Mouse (Mus musculus): ENCODE data around the gene Stard13.

The Stard13 gene

GRCm38 (mm10) chr5:151105054-151105971, 128.3 kb downstream of the Stard13 start:
- no peak for DNase-seq (ENCODE audit: low spot score)

GRCm38 (mm10) chr5:151104354-151105053, 129.1 kb downstream of the Stard13 start:
- no peak for DNase-seq (ENCODE audit: low spot score)

DNA sequence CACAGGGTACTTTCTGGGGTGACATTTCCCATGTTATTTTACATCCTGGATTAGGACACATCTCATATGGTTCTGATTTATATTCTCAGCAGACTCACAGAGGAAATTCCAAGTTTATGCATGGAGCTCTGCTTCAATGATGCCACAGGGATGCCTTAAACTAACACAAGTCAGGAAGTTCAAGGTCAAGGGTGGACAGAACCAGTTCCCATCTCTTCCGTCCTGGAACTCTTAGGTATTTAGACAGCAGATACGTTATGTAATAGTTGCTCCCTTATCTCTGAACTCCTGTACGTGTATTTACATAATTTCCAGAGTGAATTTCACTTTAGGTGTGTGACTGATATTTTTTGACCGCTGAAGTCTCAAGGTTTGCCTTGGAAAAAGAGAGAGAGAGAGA, 130.4 kb downstream of the Stard13 start:
- no peak for DNase-seq (ENCODE audit: low spot score)

- DNase-seq (ENCODE audit: low spot score): no peak
These were observed 131.4 kb downstream of the Stard13 start for GRCm38 (mm10) chr5:151102262-151102661.

DNA sequence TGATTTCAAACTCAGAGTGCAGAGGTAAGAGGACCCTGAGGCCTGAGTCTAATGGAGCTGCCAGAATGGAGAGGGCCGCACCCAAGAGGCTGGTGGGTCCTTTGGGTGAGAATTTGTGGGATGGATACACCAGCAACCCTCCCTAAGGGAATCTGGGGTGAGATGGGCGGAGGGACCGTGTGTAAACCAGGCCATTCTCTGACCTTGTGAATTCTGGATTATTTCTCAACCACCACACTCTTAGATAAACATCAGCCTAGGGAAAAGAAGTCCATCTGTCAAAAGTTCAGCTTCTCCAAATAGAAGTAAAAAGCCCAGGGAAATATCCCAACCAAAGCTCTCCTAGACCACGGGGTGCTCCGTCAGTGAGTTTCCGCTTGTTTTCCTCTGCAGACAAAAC, 137.6 kb downstream of the Stard13 start:
- no peak for DNase-seq (ENCODE audit: low spot score)

- no peak for DNase-seq (ENCODE audit: low spot score)
These were observed 140.6 kb downstream of the Stard13 start for GRCm38 (mm10) chr5:151092886-151093665.

DNA sequence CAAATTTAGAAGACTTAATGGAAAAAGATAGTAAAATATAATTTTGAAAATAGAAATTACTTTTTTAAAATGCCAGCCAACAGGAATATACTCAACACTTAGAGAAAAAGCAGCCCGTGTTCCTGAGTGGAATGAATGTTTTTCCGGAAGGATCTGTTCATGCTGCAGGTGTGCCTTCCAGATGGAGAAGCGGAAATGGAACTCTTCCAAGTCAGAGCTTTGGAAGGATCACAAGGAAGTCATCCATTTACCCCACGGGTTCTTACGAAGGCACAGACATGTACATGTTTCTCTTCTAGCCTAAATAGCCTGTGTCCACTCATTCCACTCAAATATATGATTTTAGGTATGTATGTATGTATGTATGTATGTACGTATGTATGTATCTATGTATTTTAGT, 142.6 kb downstream of the Stard13 start:
- DNase-seq (ENCODE audit: low spot score): no peak

GRCm38 (mm10) chr5:151089201-151089600, 144.4 kb downstream of the Stard13 start:
- no peak for DNase-seq (ENCODE audit: low spot score)

DNA sequence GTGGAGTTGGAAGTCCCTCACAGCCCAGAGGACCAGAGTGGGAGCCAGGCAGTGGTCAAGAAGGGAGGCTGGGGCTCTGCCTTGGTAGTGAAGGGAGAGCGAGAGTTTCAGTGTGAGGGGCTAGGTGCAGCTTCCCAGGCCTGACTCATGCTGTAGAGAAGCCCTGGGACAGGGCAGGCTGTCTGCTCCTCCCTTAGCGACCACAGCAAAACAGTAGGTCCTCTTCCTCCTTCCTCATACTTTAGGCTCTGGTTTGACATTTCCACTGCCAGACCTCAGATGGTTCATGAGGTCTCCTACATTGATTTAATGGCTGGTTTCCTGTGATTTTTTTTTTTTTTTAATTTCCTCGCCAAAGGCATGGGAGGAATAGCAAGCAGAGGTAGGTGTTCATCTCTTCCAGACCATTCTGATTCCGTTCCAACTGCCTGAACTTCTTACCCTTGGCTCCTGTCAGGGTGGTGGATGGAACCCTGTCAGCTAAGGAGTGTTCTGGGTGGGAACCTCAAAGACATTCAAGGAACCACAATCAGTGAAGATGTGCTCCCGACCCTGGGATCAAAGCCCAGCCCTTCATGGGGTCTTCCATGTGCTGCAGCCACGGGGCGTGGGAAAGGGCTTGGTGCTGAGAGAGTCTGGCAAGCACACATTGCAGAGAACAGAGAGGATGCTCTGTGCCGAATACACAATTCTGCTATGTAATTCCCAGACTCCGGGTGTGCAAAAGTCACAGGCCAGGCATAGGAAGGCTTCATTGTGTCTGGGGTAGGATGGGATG, 147.0 kb downstream of the Stard13 start:
- no peak for DNase-seq (ENCODE audit: low spot score)

GRCm38 (mm10) chr5:151085749-151086148, 147.9 kb downstream of the Stard13 start:
- no peak for DNase-seq (ENCODE audit: low spot score)

DNA sequence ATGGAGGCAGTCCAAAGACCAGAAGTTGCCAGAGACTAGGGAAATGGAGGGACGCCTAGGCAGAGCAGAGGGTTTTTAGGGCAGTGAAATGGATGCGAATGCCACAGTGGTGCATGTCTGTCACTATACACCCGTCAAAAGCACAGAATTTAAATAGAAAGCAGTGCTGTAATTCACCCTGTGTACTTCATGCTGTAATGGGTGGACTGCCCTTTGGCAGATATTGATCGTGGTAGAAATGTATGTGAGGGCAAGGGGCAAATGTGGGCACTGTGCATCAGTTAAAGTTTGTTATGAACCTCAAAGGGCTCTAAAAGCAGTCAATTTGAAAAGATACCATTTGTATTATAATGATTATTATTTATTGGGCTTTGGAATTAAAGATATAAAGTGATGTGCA, 153.4 kb downstream of the Stard13 start:
- no peak for DNase-seq (ENCODE audit: low spot score)

DNA sequence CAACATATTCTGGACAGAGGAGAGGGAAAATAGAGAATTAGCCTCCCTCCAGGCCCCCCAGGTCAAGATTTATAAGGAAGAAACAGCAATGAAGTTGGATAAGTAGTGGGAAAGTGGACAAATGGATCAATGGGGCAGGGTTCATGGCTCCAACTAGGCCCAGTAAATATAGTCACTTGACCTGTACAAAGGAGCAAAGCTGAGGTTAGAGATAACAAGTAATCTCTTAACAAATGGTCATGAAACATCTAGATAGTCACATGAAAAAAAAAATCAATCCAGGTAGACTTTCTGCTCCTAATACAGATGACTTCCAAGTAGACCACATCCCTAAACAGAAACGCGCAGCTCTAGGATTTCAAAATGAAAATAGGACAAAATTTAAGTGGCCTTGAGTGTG, 155.7 kb downstream of the Stard13 start:
- DNase-seq (ENCODE audit: low spot score): no peak

DNA sequence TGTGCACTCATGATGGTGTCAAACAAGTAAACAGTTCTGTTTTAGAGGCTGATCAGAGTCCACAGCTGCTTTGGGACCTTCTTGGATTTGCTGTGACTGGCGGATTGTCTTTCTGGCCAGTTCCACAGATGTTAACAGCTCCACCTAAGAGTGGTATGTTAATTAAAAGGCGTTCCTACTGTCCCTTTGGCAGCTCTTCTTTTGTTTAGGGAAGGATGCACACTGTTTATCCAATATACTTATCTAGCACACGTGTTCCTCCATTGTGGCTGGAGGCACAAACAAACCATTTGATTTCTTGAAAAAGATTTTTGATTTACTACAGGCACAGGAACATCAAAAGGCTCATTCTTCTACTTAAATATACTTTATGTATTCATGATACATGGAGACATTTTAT, 156.7 kb downstream of the Stard13 start:
- no peak for DNase-seq (ENCODE audit: low spot score)

GRCm38 (mm10) chr5:151074282-151074681, 159.4 kb downstream of the Stard13 start:
- DNase-seq (ENCODE audit: low spot score): no peak

DNA sequence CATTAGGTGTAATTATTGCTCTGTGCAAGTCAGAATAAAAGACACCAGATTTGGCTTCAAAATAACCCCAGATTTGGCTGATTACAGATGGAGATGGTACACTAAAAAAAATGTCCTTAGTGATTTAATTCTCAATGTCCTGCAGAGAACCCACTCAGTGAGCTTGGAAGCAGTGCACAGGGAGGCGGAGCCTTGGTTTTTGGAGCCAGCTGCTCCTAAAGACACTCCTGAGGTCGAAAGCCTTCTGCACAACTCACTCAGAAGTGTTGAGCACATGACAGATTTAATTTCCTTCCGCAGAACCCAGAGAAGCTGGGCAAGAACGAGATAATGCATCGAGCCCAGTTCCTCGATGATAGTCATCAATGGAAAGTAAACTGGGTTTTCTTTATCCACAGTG, 162.2 kb downstream of the Stard13 start:
- DNase-seq (ENCODE audit: low spot score): no peak

GRCm38 (mm10) chr5:151070896-151071295, 162.7 kb downstream of the Stard13 start:
- DNase-seq (ENCODE audit: low spot score): no peak

- DNase-seq (ENCODE audit: low spot score): no peak
These were observed 164.1 kb downstream of the Stard13 start for GRCm38 (mm10) chr5:151069569-151069968.

GRCm38 (mm10) chr5:151066016-151066415, 167.6 kb downstream of the Stard13 start:
- DNase-seq (ENCODE audit: low spot score): no peak

DNA sequence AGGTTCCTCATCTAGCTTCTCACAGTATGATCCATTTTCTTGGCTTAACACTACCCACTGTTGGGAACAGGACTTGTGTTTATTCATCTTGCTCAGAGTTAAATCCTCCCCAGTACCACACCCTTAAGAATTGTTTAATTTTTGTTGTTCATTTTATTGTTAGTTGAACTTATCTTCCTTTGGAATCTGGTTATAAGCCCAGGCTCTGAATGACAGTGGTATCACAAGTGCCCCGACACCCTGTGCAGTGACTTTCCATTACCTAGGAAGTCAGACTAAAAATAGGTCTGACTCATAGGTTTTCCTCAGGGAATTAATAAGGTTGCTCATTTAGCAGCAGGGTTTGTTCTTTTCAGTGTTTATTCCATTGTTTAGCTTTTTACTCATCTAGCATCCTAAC, 168.4 kb downstream of the Stard13 start:
- no peak for DNase-seq (ENCODE audit: low spot score)

DNA sequence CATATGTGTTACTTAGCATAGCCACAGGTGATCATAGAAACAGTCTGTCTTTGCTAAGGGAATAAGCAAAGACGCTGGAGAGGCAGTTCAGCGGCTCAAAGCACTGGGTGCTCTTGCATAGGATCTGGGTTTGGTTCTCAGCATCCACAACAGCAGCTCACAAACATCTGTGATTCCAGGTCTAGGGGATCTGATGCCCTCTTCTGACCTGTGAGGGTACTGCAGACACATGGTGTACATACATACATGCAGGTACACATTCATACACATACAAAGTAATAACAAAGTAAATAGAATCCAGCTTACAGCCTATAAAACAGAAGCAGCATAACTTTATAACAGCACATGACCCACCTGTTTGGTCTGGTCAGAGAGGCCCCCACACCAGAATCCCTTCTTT, 171.7 kb downstream of the Stard13 start:
- no peak for DNase-seq (ENCODE audit: low spot score)

- no peak for DNase-seq (ENCODE audit: low spot score)
These were observed 173.2 kb downstream of the Stard13 start for GRCm38 (mm10) chr5:151060476-151060875.

DNA sequence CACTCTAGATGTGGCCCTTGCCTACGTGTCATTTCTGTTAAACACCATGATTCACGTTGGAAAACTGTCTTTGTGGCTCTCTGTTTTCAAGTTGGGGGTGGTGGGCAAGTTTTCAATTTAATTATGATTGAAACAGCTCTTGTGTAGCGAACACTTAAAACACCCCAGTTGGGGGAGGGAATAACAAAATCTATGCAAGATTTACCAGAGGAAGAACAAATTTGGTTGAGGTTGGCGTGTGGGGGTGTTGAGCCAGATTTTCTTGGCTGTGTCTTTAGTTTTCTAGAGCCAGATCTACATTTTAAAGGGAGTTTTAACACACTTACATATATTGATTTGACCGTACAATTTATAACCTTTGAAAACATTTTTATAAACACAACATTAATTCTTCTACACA, 173.9 kb downstream of the Stard13 start:
- DNase-seq (ENCODE audit: low spot score): no peak

All from ovary, postnatal 10 days (tissue).